Mouse (Mus musculus) C2C12 (cell line): ENCODE measurements around the gene B3gat2. TPM values are rescaled to one million over a fixed set of nuclear protein-coding genes. Genes with fewer than 3 reads are reported as not detected.

ENCODE experiments used
- H3K27me3 ChIP-seq: one replicate; pipeline ENCODE4 v1.6.1; 2011; ENCODE audit not compliant: control insufficient read depth, insufficient read depth, insufficient read length
- H3K36me3 ChIP-seq: one replicate; pipeline ENCODE4 v1.6.1; 2011; ENCODE audit not compliant: control insufficient read depth, insufficient read depth
- H3K4me3 ChIP-seq: one replicate; pipeline ENCODE4 v1.5.1; 2011; ENCODE audit warnings: mild to moderate bottlenecking, control low read depth; ENCODE audit not compliant: poor library complexity, insufficient read depth, severe bottlenecking
- H3K79me2 ChIP-seq: one replicate; pipeline ENCODE4 v1.6.1; 2011; ENCODE audit not compliant: control insufficient read depth, insufficient read depth
- H3K79me3 ChIP-seq: one replicate; pipeline ENCODE4 v1.6.1; 2011; ENCODE audit warnings: low read depth, control low read depth
- H3ac ChIP-seq: one replicate; pipeline ENCODE3; 2011; ENCODE audit warnings: low read depth; ENCODE audit not compliant: control insufficient read depth, insufficient read length
- CEBPB ChIP-seq: IDR thresholded peaks from one replicate; pipeline ENCODE4 v1.6.1; 2011; ENCODE audit warnings: low read depth, mild to moderate bottlenecking, control low read depth, moderate library complexity
- CTCF ChIP-seq: IDR thresholded peaks from one replicate; pipeline ENCODE4 v1.5.1; 2011; ENCODE audit not compliant: control insufficient read depth, insufficient read depth, insufficient read length
- FOSL1 ChIP-seq: IDR thresholded peaks from one replicate; pipeline ENCODE4 v1.8.0; 2011; ENCODE audit warnings: mild to moderate bottlenecking, low read length; ENCODE audit not compliant: poor library complexity, insufficient read depth, severe bottlenecking
- MAX ChIP-seq: IDR thresholded peaks from one replicate; pipeline ENCODE4 v1.6.1; 2011; ENCODE audit warnings: mild to moderate bottlenecking, control low read depth
- MYOD1 ChIP-seq: IDR thresholded peaks from one replicate; pipeline ENCODE4 v1.6.1; 2011; ENCODE audit warnings: low read depth; ENCODE audit not compliant: control insufficient read depth, insufficient read length
- MYOG ChIP-seq: IDR thresholded peaks from one replicate; pipeline ENCODE4 v1.6.1; 2011; ENCODE audit not compliant: control insufficient read depth, insufficient read length; ENCODE audit errors: extremely low read depth
- USF1 ChIP-seq: IDR thresholded peaks from one replicate; pipeline ENCODE4 v1.6.1; 2011; ENCODE audit warnings: low read depth, mild to moderate bottlenecking, control low read depth, moderate library complexity
- polyA plus RNA-seq: library from polyadenylated mRNA; unstranded; fragments of >200 nt; fragmentation: generic; extraction: Trizol; gene quantifications from one replicate; pipeline ENCODE4 v1.2.1, GENCODE M21; 2012; ENCODE audit warnings: missing spikeins

Gene B3gat2
- polyA plus RNA-seq, 1 experiment, result 0.11 TPM

- peaks cover 23% of the 10 kb centered on the region for H3K36me3 ChIP-seq
- H3K27me3 ChIP-seq, result no peaks in the 10 kb centered on the region
- H3K4me3 ChIP-seq, result no peak overlapping the region
- no peaks in the 10 kb centered on the region for H3K79me3 ChIP-seq
- no peaks in the 10 kb centered on the region for H3K79me2 ChIP-seq
- no peak overlapping the region for H3ac ChIP-seq
- TF ChIP-seq MAX, result no peak
- TF ChIP-seq USF1, result no peak
- no peak for TF ChIP-seq FOSL1
- no peak for TF ChIP-seq MYOD1
- no peak for TF ChIP-seq CTCF
- TF ChIP-seq MYOG, result no peak
- TF ChIP-seq CEBPB, result no peak
Measured at GRCm38 (mm10) chr1:23842629-23843028, 81.1 kb downstream of the B3gat2 start.

DNA sequence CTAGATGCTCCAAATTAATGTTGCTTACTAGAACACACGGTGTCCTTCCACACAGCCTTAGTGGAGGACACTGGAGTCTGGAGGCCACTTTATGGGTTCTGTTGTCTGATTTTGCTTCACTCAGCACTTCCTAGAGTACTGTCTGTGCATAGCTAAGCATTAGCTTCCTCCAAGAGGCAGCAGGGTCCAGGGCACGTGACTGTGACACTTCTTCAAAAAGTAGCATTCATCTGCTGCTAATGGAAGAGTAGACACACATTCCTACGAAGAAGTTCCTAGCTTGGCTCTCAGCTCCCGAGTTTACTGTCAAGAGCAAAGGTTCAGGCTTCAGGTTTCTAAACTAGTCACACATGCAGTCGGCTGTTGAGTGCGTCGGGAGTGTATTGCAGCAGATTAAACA lies 82.2 kb downstream of the B3gat2 start:
- Histone ChIP-seq H3K4me3 (no peak overlapping the region), H3ac (no peak overlapping the region), H3K36me3 (peaks cover 32% of the 10 kb centered on the region), H3K27me3 (no peaks in the 10 kb centered on the region), H3K79me3 (no peaks in the 10 kb centered on the region), H3K79me2 (no peaks in the 10 kb centered on the region)
- TF ChIP-seq MAX, result no peak
- no peak for TF ChIP-seq USF1
- no peak for TF ChIP-seq CTCF
- TF ChIP-seq CEBPB, result no peak

DNA sequence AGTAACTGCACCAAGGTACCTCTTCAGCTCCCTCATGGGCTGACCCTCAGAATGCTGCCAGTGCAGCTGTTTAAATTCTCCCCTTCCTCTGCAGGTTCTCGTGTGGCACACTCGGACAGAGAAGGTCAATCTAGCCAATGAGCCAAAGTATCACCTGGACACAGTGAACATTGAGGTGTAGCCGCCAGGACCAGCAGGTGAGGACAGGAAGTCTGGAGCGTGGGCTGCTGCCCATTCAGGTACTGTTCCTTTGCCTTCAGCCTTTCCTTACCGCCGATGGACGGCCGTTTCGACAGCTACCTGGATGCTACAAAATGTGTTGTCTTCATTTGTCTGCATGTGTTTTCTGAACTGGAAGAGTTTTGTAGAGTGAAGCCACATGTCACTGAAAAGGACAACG lies 83.5 kb downstream of the B3gat2 start:
- peaks cover 32% of the 10 kb centered on the region for H3K36me3 ChIP-seq
- no peaks in the 10 kb centered on the region for H3K27me3 ChIP-seq
- no peak overlapping the region for H3K4me3 ChIP-seq
- H3K79me2 ChIP-seq, result no peaks in the 10 kb centered on the region
- H3K79me3 ChIP-seq, result no peaks in the 10 kb centered on the region
- TF ChIP-seq CEBPB (no peak), CTCF (no peak), MAX (no peak), USF1 (no peak), FOSL1 (no peak), MYOG (no peak), MYOD1 (no peak)
- no peak overlapping the region for H3ac ChIP-seq

- Histone ChIP-seq H3K79me3 (no peaks in the 10 kb centered on the region), H3ac (no peak overlapping the region), H3K27me3 (no peaks in the 10 kb centered on the region), H3K79me2 (no peaks in the 10 kb centered on the region), H3K4me3 (no peak overlapping the region), H3K36me3 (peaks cover 32% of the 10 kb centered on the region)
- TF ChIP-seq CEBPB, result no peak
- TF ChIP-seq CTCF, result no peak
- TF ChIP-seq FOSL1, result no peak
- no peak for TF ChIP-seq MYOG
- TF ChIP-seq USF1, result no peak
- no peak for TF ChIP-seq MYOD1
- no peak for TF ChIP-seq MAX
Measured at GRCm38 (mm10) chr1:23846044-23846680, 84.6 kb downstream of the B3gat2 start.

DNA sequence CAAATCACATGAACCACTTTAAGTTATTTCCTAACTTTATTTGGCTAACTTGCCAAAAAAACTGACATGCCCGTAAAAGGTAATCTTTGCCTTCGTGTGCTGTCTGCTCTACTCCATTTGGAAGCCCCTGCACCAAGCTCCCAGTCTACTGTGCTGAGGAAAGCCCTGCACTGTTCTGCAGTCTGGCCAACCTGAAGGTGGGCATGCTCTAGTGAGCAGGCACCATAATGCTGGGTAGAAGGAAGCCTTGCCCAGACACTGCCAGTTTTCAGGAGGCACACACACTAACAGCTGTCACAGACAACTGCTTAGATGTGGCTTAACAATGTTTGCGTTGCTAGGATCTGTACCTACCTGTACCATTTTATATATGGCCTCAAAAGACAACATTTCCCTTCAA lies 94.1 kb downstream of the B3gat2 start:
- TF ChIP-seq FOSL1, result no peak
- no peak for TF ChIP-seq CEBPB
- no peak for TF ChIP-seq MYOG
- TF ChIP-seq MAX, result no peak
- TF ChIP-seq USF1, result no peak
- TF ChIP-seq MYOD1, result no peak
- no peak for TF ChIP-seq CTCF

DNA sequence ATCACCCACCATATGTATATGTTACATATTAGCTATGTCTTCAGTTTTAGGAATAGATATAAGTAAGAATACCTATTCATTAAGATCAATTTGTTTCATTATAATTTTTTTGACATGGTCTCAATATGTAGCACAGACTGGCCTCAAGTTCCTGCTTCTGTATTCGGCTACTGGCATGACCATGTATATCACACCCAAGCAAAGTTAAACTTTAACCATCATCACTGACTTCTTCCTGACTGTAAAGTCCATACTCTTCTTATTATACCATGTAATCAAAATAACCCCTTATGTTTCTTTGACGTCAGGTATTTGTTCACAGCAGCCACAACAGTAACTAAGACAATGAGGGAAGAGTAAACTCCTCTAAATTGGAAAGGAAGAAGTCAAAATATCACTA lies 99.4 kb downstream of the B3gat2 start:
- Histone ChIP-seq H3K79me3 (no peaks in the 10 kb centered on the region), H3K36me3 (peaks cover 40% of the 10 kb centered on the region), H3ac (no peak overlapping the region), H3K4me3 (no peak overlapping the region), H3K27me3 (no peaks in the 10 kb centered on the region), H3K79me2 (no peaks in the 10 kb centered on the region)
- no peak for TF ChIP-seq USF1
- TF ChIP-seq CTCF, result no peak
- no peak for TF ChIP-seq MAX
- TF ChIP-seq MYOD1, result no peak
- TF ChIP-seq CEBPB, result no peak
- TF ChIP-seq MYOG, result no peak
- no peak for TF ChIP-seq FOSL1

More for the DNA sequence above, 94.1 kb downstream of the B3gat2 start:
- Histone ChIP-seq H3K27me3 (no peaks in the 10 kb centered on the region), H3K4me3 (no peak overlapping the region), H3ac (no peak overlapping the region), H3K79me2 (no peaks in the 10 kb centered on the region), H3K36me3 (peaks cover 47% of the 10 kb centered on the region), H3K79me3 (no peaks in the 10 kb centered on the region)
